Mouse (Mus musculus): Measurements from ENCODE around the gene Zfp619. TPM values are rescaled to one million over a fixed set of nuclear protein-coding genes. Genes with fewer than 3 reads are reported as not detected.
A peak's percentile ranks its signal among the peaks of the same experiment; 100 is the strongest.
"Not testable (repeated sequence)": the region's sequence is repeated elsewhere in the genome, so short reads cannot be mapped to it uniquely, and the experiment has no call there.

The Zfp619 gene
- total RNA-seq (2015) (4.7 and 4.9 TPM in 2 replicates), total RNA-seq (2017) (2.6 and 3.9 TPM in 2 replicates)

- ATAC-seq (ENCODE audit: poor library complexity, severe bottlenecking) = peak; percentile 98
Observed at GRCm38 (mm10) chr7:39517616-39518177, at the start of gene Zfp619. TSS of gene Zfp619 (plus strand) at chr7:39517766.

GRCm38 (mm10) chr7:39479013-39479412 lies 38.6 kb upstream of the Zfp619 start:
- no peak for ATAC-seq (ENCODE audit: poor library complexity, severe bottlenecking)

- no peak for ATAC-seq (ENCODE audit: poor library complexity, severe bottlenecking)
Observed at GRCm38 (mm10) chr7:39484384-39484783, 33.2 kb upstream of the Zfp619 start.

GRCm38 (mm10) chr7:39487159-39487853 lies 30.3 kb upstream of the Zfp619 start:
- no peak for ATAC-seq (ENCODE audit: poor library complexity, severe bottlenecking)

GRCm38 (mm10) chr7:39487854-39488205 lies 29.7 kb upstream of the Zfp619 start:
- no peak for ATAC-seq (ENCODE audit: poor library complexity, severe bottlenecking)

GRCm38 (mm10) chr7:39494646-39495045 lies 22.9 kb upstream of the Zfp619 start:
- no peak for ATAC-seq (ENCODE audit: poor library complexity, severe bottlenecking)

GRCm38 (mm10) chr7:39504100-39504499 lies 13.5 kb upstream of the Zfp619 start:
- no peak for ATAC-seq (ENCODE audit: poor library complexity, severe bottlenecking)

GRCm38 (mm10) chr7:39518362-39518761 lies 796 bp downstream of the Zfp619 start:
- ATAC-seq (ENCODE audit: poor library complexity, severe bottlenecking) = no peak

- peak; percentile 95 for ATAC-seq (ENCODE audit: poor library complexity, severe bottlenecking)
Observed at GRCm38 (mm10) chr7:39523703-39524424, 6.3 kb downstream of the Zfp619 start.

- ATAC-seq (ENCODE audit: poor library complexity, severe bottlenecking) = no peak
Observed at GRCm38 (mm10) chr7:39543151-39543550, 25.6 kb downstream of the Zfp619 start.

- ATAC-seq (ENCODE audit: poor library complexity, severe bottlenecking) = peak; percentile 95
Observed at GRCm38 (mm10) chr7:39544242-39545111, 26.9 kb downstream of the Zfp619 start.

GRCm38 (mm10) chr7:39545134-39545533 lies 27.6 kb downstream of the Zfp619 start:
- no peak for ATAC-seq (ENCODE audit: poor library complexity, severe bottlenecking)

- no peak for ATAC-seq (ENCODE audit: poor library complexity, severe bottlenecking)
Observed at GRCm38 (mm10) chr7:39549336-39549735, 31.8 kb downstream of the Zfp619 start.

GRCm38 (mm10) chr7:39551976-39552891 lies 34.7 kb downstream of the Zfp619 start:
- ATAC-seq (ENCODE audit: poor library complexity, severe bottlenecking) = peak; percentile 95

- ATAC-seq (ENCODE audit: poor library complexity, severe bottlenecking) = no peak
Observed at GRCm38 (mm10) chr7:39552993-39553392, 35.4 kb downstream of the Zfp619 start.

GRCm38 (mm10) chr7:39553871-39554270 lies 36.3 kb downstream of the Zfp619 start:
- ATAC-seq (ENCODE audit: poor library complexity, severe bottlenecking) = no peak

GRCm38 (mm10) chr7:39580066-39580465 lies 62.5 kb downstream of the Zfp619 start:
- no peak for ATAC-seq (ENCODE audit: poor library complexity, severe bottlenecking)

GRCm38 (mm10) chr7:39580601-39581000 lies 63.0 kb downstream of the Zfp619 start:
- ATAC-seq (ENCODE audit: poor library complexity, severe bottlenecking) = no peak

- ATAC-seq (ENCODE audit: poor library complexity, severe bottlenecking) = not testable (repeated sequence)
Observed at GRCm38 (mm10) chr7:39586834-39587233, 69.3 kb downstream of the Zfp619 start.

GRCm38 (mm10) chr7:39588037-39588436 lies 70.5 kb downstream of the Zfp619 start:
- no peak for ATAC-seq (ENCODE audit: poor library complexity, severe bottlenecking)
